In the genomic region with DNA sequence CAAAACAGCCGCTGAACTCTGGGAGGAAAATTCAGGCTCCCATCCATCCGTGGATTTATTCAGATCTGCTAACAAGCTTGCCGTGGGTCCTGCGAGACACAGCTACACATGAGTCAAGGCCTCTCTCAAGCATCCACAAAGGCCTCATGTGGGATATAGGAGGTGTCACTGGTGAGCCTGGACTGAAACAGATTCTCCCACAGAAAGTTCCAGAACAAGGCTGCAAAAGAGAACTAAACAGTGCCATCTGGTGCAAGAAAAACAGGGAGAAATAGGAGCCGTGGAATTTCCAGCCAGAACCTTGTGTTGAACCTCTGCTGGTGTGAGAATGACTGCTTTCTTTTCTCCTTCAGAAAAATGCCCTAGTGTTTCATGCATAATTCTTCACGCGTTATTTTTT, we compare ENCODE assay signal across 9 mouse cellular contexts.
DNase-seq lines count a peak whose midpoint lies in the region; ATAC-seq and TF ChIP-seq lines count a peak whose summit lies in the region.
"Had no signal": no experiment of that assay in that cellular context is flagged by ENCODE, and none has a peak within 500 bp of the region (broad histone marks: within the 10 kb centered on the region; RNA-seq: fewer than 3 reads in every experiment).

No protein-coding gene starts in this region.

- H3K4me1 ChIP-seq in kidney, postnatal 0 days (replicated peaks; ENCODE audit: insufficient read depth, low read length) = 0 out of 2 replicates have a peak, but pooled peaks cover 7% of the 10 kb centered on the region
- H3K4me1 ChIP-seq in kidney, embryonic 14.5 days (ENCODE audit: control insufficient read depth, insufficient read depth, low read length) = peaks cover 7% of the 10 kb centered on the region; the same call in 1 of the 2 replicates
- H3K4me1 ChIP-seq in embryonic facial prominence, embryonic 12.5 days = peaks cover 25% of the 10 kb centered on the region
- no peaks in the 10 kb centered on the region for H3K4me1 ChIP-seq in stomach, postnatal 0 days (replicated peaks; ENCODE audit: control insufficient read depth, insufficient read depth)

- 66% methylated on average over 7 of the region's 7 CpGs for WGBS in kidney, postnatal 0 days
- WGBS in kidney, embryonic 14.5 days = 69% methylated on average over 7 of the region's 7 CpGs
- 41% methylated on average over 7 of the region's 7 CpGs for WGBS in embryonic facial prominence, embryonic 12.5 days
- WGBS in stomach, postnatal 0 days = 53% methylated on average over 7 of the region's 7 CpGs

- peak; percentile 75 for TF ChIP-seq CTCF in kidney, postnatal 0 days (IDR thresholded peaks at IDR 0.05; ENCODE audit: low read depth)
- peak; percentile 82 for TF ChIP-seq CTCF in stomach, postnatal 0 days (IDR thresholded peaks at IDR 0.05; ENCODE audit: low read depth)

- H3K4me2 ChIP-seq in kidney, postnatal 0 days (ENCODE audit: low read length) = no peak overlapping the region
- no peak overlapping the region for H3K4me2 ChIP-seq in kidney, embryonic 14.5 days (replicated peaks; ENCODE audit: low read depth, low read length)
- no peak overlapping the region for H3K4me2 ChIP-seq in embryonic facial prominence, embryonic 12.5 days (replicated peaks)
- no peak overlapping the region for H3K4me2 ChIP-seq in stomach, postnatal 0 days (replicated peaks; ENCODE audit: low read depth)
- H3K4me2 ChIP-seq: midbrain, embryonic 12.5 days had no signal

- no peak for ATAC-seq in kidney, postnatal 0 days (replicated peaks; ENCODE audit: low FRiP score, low read depth)
- no peak for ATAC-seq in kidney, embryonic 14.5 days (ENCODE audit: low FRiP score, low TSS enrichment)
- no peak for ATAC-seq in embryonic facial prominence, embryonic 12.5 days (ENCODE audit: insufficient number of reproducible peaks, insufficient read depth, low FRiP score, low TSS enrichment)
- no peak for ATAC-seq in stomach, postnatal 0 days (ENCODE audit: low FRiP score, low TSS enrichment)

- peak; percentile 13 for DNase-seq in adrenal gland, adult 2 months
- DNase-seq in adrenal gland, adult 18-20 months (ENCODE audit: low spot score in 2 of 2) = no peak
- DNase-seq in kidney, postnatal 0 days (ENCODE audit: low spot score) = peak; percentile 83
- DNase-seq in left cerebral cortex, adult 11 months (ENCODE audit: low spot score) = peak; percentile 49
- peak; percentile 21 for DNase-seq in stomach, postnatal 0 days (ENCODE audit: low spot score)
- no peak for DNase-seq in spleen, postnatal 4 days (ENCODE audit: low spot score in 2 of 2)

- H3K36me3 ChIP-seq in kidney, postnatal 0 days (ENCODE audit: insufficient read depth, low read length) = no peaks in the 10 kb centered on the region
- no peaks in the 10 kb centered on the region for H3K36me3 ChIP-seq in kidney, embryonic 14.5 days (ENCODE audit: control insufficient read depth, insufficient read depth, low read length)
- no peaks in the 10 kb centered on the region for H3K36me3 ChIP-seq in embryonic facial prominence, embryonic 12.5 days
- H3K36me3 ChIP-seq in stomach, postnatal 0 days (ENCODE audit: control insufficient read depth, insufficient read depth, low read length) = no peaks in the 10 kb centered on the region
- H3K36me3 ChIP-seq: midbrain, embryonic 12.5 days had no signal

- no peak overlapping the region for H3K9ac ChIP-seq in kidney, postnatal 0 days (ENCODE audit: low read depth, low read length)
- H3K9ac ChIP-seq in kidney, embryonic 14.5 days (ENCODE audit: low read depth, low read length) = no peak overlapping the region
- H3K9ac ChIP-seq in embryonic facial prominence, embryonic 12.5 days = no peak overlapping the region
- no peak overlapping the region for H3K9ac ChIP-seq in stomach, postnatal 0 days (ENCODE audit: low read length)
- H3K9ac ChIP-seq: midbrain, embryonic 12.5 days had no signal

- no peak overlapping the region for H3K4me3 ChIP-seq in kidney, postnatal 0 days (replicated peaks; ENCODE audit: low read depth, low read length)
- no peak overlapping the region for H3K4me3 ChIP-seq in kidney, embryonic 14.5 days (ENCODE audit: low read length)
- H3K4me3 ChIP-seq in embryonic facial prominence, embryonic 12.5 days = no peak overlapping the region
- no peak overlapping the region for H3K4me3 ChIP-seq in stomach, postnatal 0 days (ENCODE audit: low read depth, low read length)
- H3K4me3 ChIP-seq: midbrain, embryonic 12.5 days had no signal

- H3K9me3 ChIP-seq in kidney, postnatal 0 days (replicated peaks; ENCODE audit: low read length) = no peaks in the 10 kb centered on the region
- H3K9me3 ChIP-seq in kidney, embryonic 14.5 days (ENCODE audit: control insufficient read depth, low read length) = no peaks in the 10 kb centered on the region
- H3K9me3 ChIP-seq in embryonic facial prominence, embryonic 12.5 days = no peaks in the 10 kb centered on the region
- H3K9me3 ChIP-seq in stomach, postnatal 0 days (ENCODE audit: control insufficient read depth, low read length) = no peaks in the 10 kb centered on the region
- H3K9me3 ChIP-seq: midbrain, embryonic 12.5 days had no signal

- no peak overlapping the region for H3K27ac ChIP-seq in kidney, postnatal 0 days
- H3K27ac ChIP-seq in kidney, embryonic 14.5 days (ENCODE audit: low read depth, low read length) = no peak overlapping the region
- H3K27ac ChIP-seq in embryonic facial prominence, embryonic 12.5 days = peak overlapping the region; percentile 46; the same call in 1 of the 2 replicates
- no peak overlapping the region for H3K27ac ChIP-seq in stomach, postnatal 0 days (replicated peaks)
- H3K27ac ChIP-seq: midbrain, embryonic 12.5 days had no signal

- TF ChIP-seq EP300 in stomach, postnatal 0 days (optimal IDR thresholded peaks at IDR 0.05) = no peak

- no peaks in the 10 kb centered on the region for H3K27me3 ChIP-seq in kidney, postnatal 0 days (ENCODE audit: insufficient read depth, low read length)
- H3K27me3 ChIP-seq in kidney, embryonic 14.5 days (ENCODE audit: control insufficient read depth, insufficient read depth, low read length) = no peaks in the 10 kb centered on the region
- H3K27me3 ChIP-seq in embryonic facial prominence, embryonic 12.5 days = no peaks in the 10 kb centered on the region
- H3K27me3 ChIP-seq in stomach, postnatal 0 days (ENCODE audit: control insufficient read depth, insufficient read depth, low read length) = no peaks in the 10 kb centered on the region
- H3K27me3 ChIP-seq: midbrain, embryonic 12.5 days had no signal

Comparison
In these comparisons a context has a peak if more than half of its experiments do, and no peak if none do; other contexts are left out.
1. DNase-seq: peak in adrenal gland, adult 2 months (single experiment), kidney, postnatal 0 days (single experiment), left cerebral cortex, adult 11 months (single experiment) and stomach, postnatal 0 days (single experiment); none in adrenal gland, adult 18-20 months (0 of 2) and spleen, postnatal 4 days (0 of 2).